Mouse (Mus musculus): ENCODE results near the gene Ccdc38. TPM values are rescaled to one million over a fixed set of nuclear protein-coding genes. Genes with fewer than 3 reads are reported as not detected.

Gene Ccdc38
- polyA plus RNA-seq, 1 experiment from 2014 or later, result 0.28 TPM

DNA sequence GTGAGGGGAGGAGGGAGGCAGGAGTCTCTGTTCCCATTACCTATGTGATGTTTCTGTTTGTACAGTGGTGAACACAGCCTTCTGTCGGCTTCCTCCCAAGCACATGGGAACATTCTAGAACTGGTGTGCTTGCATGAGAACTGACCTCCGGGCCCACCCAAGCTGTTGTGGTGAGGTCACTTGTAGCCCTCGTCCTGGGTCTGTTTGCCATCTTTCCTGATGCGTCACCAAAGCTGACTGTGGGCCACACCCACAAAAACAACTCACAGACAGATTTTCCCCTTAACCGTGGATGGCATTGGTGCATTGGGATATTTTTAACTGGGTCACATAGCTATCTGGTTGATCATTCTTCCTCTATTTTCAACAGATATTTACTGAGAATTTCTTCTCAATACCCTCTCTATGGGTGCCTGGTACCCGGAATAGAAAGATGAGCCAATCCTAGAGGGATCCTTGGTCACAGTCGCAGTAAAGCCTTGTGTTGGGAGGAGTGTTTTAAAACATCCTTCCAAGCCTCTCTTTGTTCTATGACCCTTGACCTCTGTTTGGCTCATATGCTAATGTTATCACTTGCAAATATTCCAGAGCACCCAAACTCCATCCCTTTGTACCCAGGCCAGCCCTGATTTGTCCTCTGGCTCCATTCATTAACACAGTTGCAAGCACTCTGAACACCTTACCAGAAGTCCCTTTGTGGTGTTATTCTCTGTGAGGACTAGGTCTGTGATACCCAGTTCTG, 80.2 kb downstream of the Ccdc38 start:
- WGBS, result 67% methylated on average over 7 of the region's 7 CpGs

GRCm38 (mm10) chr10:93623725-93624124, 83.3 kb downstream of the Ccdc38 start:
- H3K9me3 ChIP-seq, result no peaks in the 10 kb centered on the region
- no peaks in the 10 kb centered on the region for H3K4me1 ChIP-seq (replicated peaks)
- 67% methylated on average over 9 of the region's 9 CpGs for WGBS
- no peak overlapping the region for H3K4me3 ChIP-seq
- ATAC-seq (ENCODE audit: low read depth), result no peak
- no peak overlapping the region for H3K9ac ChIP-seq
- no peak overlapping the region for H3K4me2 ChIP-seq
- no peak overlapping the region for H3K27ac ChIP-seq (replicated peaks)
- no peaks in the 10 kb centered on the region for H3K36me3 ChIP-seq
- H3K27me3 ChIP-seq, result no peaks in the 10 kb centered on the region

More for the DNA sequence above, 80.2 kb downstream of the Ccdc38 start:
- Histone ChIP-seq H3K36me3 (no peaks in the 10 kb centered on the region), H3K9ac (no peak overlapping the region), H3K4me3 (no peak overlapping the region), H3K27me3 (no peaks in the 10 kb centered on the region), H3K4me2 (no peak overlapping the region), H3K27ac (replicated peaks) (no peak overlapping the region), H3K9me3 (no peaks in the 10 kb centered on the region), H3K4me1 (replicated peaks) (no peaks in the 10 kb centered on the region)
- no peak for ATAC-seq (ENCODE audit: low read depth)

DNA sequence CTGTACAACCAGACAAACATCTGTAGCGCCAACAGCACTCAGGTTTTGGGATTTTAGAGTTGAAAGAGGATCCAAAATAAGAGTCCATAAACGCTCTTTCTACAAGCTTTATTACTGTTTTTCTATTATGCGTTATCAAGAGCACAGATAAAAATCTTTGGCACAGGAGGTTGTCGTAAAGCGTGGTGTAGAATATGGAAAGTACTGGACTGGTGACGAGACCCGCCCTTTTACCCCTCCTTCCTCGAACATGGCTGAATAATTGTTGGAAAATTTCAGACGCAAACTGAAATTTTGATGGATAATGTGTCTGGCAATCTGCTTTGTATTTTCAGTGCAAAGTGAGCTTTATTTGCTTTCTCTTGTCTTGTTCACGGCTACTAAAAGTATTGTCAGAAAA, 83.7 kb downstream of the Ccdc38 start:
- 87% methylated on average over 10 of the region's 10 CpGs for WGBS

GRCm38 (mm10) chr10:93630310-93630709, 89.9 kb downstream of the Ccdc38 start:
- Histone ChIP-seq H3K4me1 (replicated peaks) (no peaks in the 10 kb centered on the region), H3K9ac (no peak overlapping the region), H3K36me3 (no peaks in the 10 kb centered on the region), H3K4me3 (no peak overlapping the region), H3K9me3 (no peaks in the 10 kb centered on the region), H3K4me2 (no peak overlapping the region), H3K27ac (replicated peaks) (no peak overlapping the region), H3K27me3 (no peaks in the 10 kb centered on the region)
- WGBS, result 93% methylated on average over 5 of the region's 5 CpGs
- no peak for ATAC-seq (ENCODE audit: low read depth)

More for the DNA sequence above, 83.7 kb downstream of the Ccdc38 start:
- no peak for ATAC-seq (ENCODE audit: low read depth)
- no peaks in the 10 kb centered on the region for H3K36me3 ChIP-seq
- no peaks in the 10 kb centered on the region for H3K9me3 ChIP-seq
- no peaks in the 10 kb centered on the region for H3K4me1 ChIP-seq (replicated peaks)
- no peaks in the 10 kb centered on the region for H3K27me3 ChIP-seq
- H3K9ac ChIP-seq, result no peak overlapping the region
- H3K4me3 ChIP-seq, result no peak overlapping the region
- no peak overlapping the region for H3K27ac ChIP-seq (replicated peaks)
- H3K4me2 ChIP-seq, result no peak overlapping the region

DNA sequence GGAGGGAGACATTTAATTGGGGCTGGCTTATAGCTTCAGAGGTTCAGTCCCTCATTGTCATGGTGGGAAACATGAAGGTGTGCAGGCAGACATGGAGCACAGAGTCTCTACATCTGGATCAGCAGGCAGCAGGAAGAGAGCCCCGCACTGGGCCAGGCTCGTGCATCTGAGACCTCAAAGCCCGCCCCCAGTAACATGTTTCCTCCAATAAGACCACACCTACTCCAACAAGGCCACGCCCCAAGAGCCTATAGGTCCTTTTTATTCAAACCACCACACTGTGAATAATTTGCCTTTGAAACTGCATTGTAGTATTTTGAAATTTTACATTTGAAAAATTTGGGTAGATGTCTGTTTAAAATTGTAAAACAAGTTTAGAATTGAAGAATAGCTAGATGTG, 91.7 kb downstream of the Ccdc38 start:
- no peak overlapping the region for H3K27ac ChIP-seq (replicated peaks)
- H3K4me1 ChIP-seq (replicated peaks), result no peaks in the 10 kb centered on the region
- no peaks in the 10 kb centered on the region for H3K9me3 ChIP-seq
- no peak overlapping the region for H3K9ac ChIP-seq
- no peaks in the 10 kb centered on the region for H3K36me3 ChIP-seq
- 71% methylated on average over 4 of the region's 4 CpGs for WGBS
- H3K4me2 ChIP-seq, result no peak overlapping the region
- no peak for ATAC-seq (ENCODE audit: low read depth)
- H3K27me3 ChIP-seq, result no peaks in the 10 kb centered on the region
- H3K4me3 ChIP-seq, result no peak overlapping the region

DNA sequence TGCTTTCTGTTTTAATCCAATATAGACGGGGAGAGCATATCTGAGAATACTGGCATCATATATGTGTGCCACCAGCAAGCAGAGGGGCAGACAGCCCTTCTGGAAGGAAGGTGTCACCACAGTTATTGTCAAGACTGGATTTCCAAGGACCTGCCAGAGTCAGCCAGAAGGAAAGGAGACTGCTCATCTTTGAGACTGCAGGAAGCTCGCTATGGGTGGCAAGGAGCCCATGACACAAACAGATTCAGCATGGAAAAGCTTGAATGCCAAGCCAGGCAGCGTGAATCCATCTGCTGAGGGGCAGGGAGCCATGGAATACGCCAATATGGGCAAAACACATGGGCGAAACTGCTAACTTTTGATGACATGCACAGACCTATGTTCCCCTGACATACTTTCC, 93.1 kb downstream of the Ccdc38 start:
- WGBS, result 88% methylated on average over 5 of the region's 5 CpGs
- Histone ChIP-seq H3K4me1 (replicated peaks) (no peaks in the 10 kb centered on the region), H3K27me3 (peaks cover 10% of the 10 kb centered on the region; the same call in 1 of the 2 replicates), H3K9ac (no peak overlapping the region), H3K36me3 (no peaks in the 10 kb centered on the region), H3K4me2 (no peak overlapping the region), H3K4me3 (no peak overlapping the region), H3K9me3 (no peaks in the 10 kb centered on the region), H3K27ac (replicated peaks) (no peak overlapping the region)
- ATAC-seq (ENCODE audit: low read depth), result no peak

Other genes starting within 250 kb of the Ccdc38 start
- gene Elk3, start 229.5 kb upstream of the Ccdc38 start, polyA plus RNA-seq (2015; fragmentation: Nextera tagmentation; extraction: Ambion mirVana), result 15.1 and 18.3 TPM in 2 replicates
- gene Lta4h, start 87.2 kb upstream of the Ccdc38 start, polyA plus RNA-seq (2015; fragmentation: Nextera tagmentation; extraction: Ambion mirVana), result 99.1 and 103 TPM in 2 replicates
- gene Hal, start 51.9 kb upstream of the Ccdc38 start, polyA plus RNA-seq (2015; fragmentation: Nextera tagmentation; extraction: Ambion mirVana), result not detected in 2 replicates
- gene Amdhd1, start 599 bp upstream of the Ccdc38 start, polyA plus RNA-seq (2015; fragmentation: Nextera tagmentation; extraction: Ambion mirVana), result not detected in 2 replicates
- gene Snrpf, start 49.1 kb downstream of the Ccdc38 start, polyA plus RNA-seq (2015; fragmentation: Nextera tagmentation; extraction: Ambion mirVana), result 65.8 and 80.0 TPM in 2 replicates
- gene Ntn4, start 100.0 kb downstream of the Ccdc38 start, polyA plus RNA-seq (2015; fragmentation: Nextera tagmentation; extraction: Ambion mirVana), result 0.81 and 0.93 TPM in 2 replicates

Measured in neural tube, embryonic 13.5 days (tissue).